Mouse (Mus musculus) granulocyte monocyte progenitor cell, adult 5-6 weeks (primary cell): ENCODE results near the gene Egfr. TPM values are rescaled to one million over a fixed set of nuclear protein-coding genes. Genes with fewer than 3 reads are reported as not detected.
A peak's percentile ranks its signal among the peaks of the same experiment; 100 is the strongest.

Source experiments
- ATAC-seq: replicated peaks from 2 replicates; pipeline ENCODE4 v1.8.0; 2016; ENCODE audit warnings: mild to moderate bottlenecking, moderate TSS enrichment, inconsistent platforms; ENCODE audit not compliant: poor library complexity, severe bottlenecking
- total RNA-seq, 2 experiments: library from RNA; stranded (forward) in 1 of 2; stranded (reverse) in 1 of 2; fragments of 200-712, 200-1000 nt in 1 of 2; fragments of >200 nt in 1 of 2; fragmentation: Nextera tagmentation in 1 of 2; gene quantifications; 2 replicates each; pipeline ENCODE4 v1.2.3; 2014 to 2017

Egfr gene
- total RNA-seq, 2 experiments from 2014 or later, result not detected

- ATAC-seq, result no peak
These were observed 19.0 kb downstream of the Egfr start for GRCm38 (mm10) chr11:16770966-16771365.

GRCm38 (mm10) chr11:16772717-16773116 lies 20.7 kb downstream of the Egfr start:
- peak; percentile 92 for ATAC-seq

- no peak for ATAC-seq
These were observed 25.0 kb downstream of the Egfr start for GRCm38 (mm10) chr11:16776967-16777366.

- ATAC-seq, result no peak
These were observed 29.6 kb downstream of the Egfr start for GRCm38 (mm10) chr11:16781604-16782003.

- ATAC-seq, result no peak
These were observed 32.1 kb downstream of the Egfr start for GRCm38 (mm10) chr11:16783926-16784659.

- ATAC-seq, result peak; percentile 52
These were observed 40.9 kb downstream of the Egfr start for GRCm38 (mm10) chr11:16792638-16793585.

GRCm38 (mm10) chr11:16795012-16795411 lies 43.0 kb downstream of the Egfr start:
- ATAC-seq, result no peak

GRCm38 (mm10) chr11:16795513-16795912 lies 43.5 kb downstream of the Egfr start:
- ATAC-seq, result no peak

- ATAC-seq, result no peak
These were observed 45.5 kb downstream of the Egfr start for GRCm38 (mm10) chr11:16797456-16797855.

GRCm38 (mm10) chr11:16798136-16798535 lies 46.1 kb downstream of the Egfr start:
- no peak for ATAC-seq

GRCm38 (mm10) chr11:16800507-16800906 lies 48.5 kb downstream of the Egfr start:
- no peak for ATAC-seq

GRCm38 (mm10) chr11:16802668-16803067 lies 50.7 kb downstream of the Egfr start:
- no peak for ATAC-seq

- no peak for ATAC-seq
These were observed 52.0 kb downstream of the Egfr start for GRCm38 (mm10) chr11:16804016-16804415.

- no peak for ATAC-seq
These were observed 53.9 kb downstream of the Egfr start for GRCm38 (mm10) chr11:16805886-16806285.

- peak; percentile 20; the same call in 1 of the 2 replicates for ATAC-seq
These were observed 57.4 kb downstream of the Egfr start for GRCm38 (mm10) chr11:16809161-16809967.

GRCm38 (mm10) chr11:16810086-16810485 lies 58.1 kb downstream of the Egfr start:
- no peak for ATAC-seq

GRCm38 (mm10) chr11:16813298-16813697 lies 61.3 kb downstream of the Egfr start:
- no peak for ATAC-seq

- ATAC-seq, result no peak
These were observed 64.4 kb downstream of the Egfr start for GRCm38 (mm10) chr11:16816414-16816813.

GRCm38 (mm10) chr11:16817336-16818034 lies 65.5 kb downstream of the Egfr start:
- ATAC-seq, result no peak

GRCm38 (mm10) chr11:16819424-16819823 lies 67.4 kb downstream of the Egfr start:
- no peak for ATAC-seq
